Mouse (Mus musculus) ES-Bruce4 (cell line): Measurements from ENCODE around the gene Rcc2.

Experiments
- CTCF ChIP-seq: IDR thresholded peaks from one replicate; pipeline ENCODE4 v1.8.1; 2011; ENCODE audit warnings: low read depth, low read length
- EP300 ChIP-seq: IDR thresholded peaks from 2 replicates; pipeline ENCODE4 v1.6.1; 2011; ENCODE audit warnings: low read depth, low read length; ENCODE audit not compliant: insufficient read depth
- POLR2A ChIP-seq: IDR thresholded peaks from one replicate; pipeline ENCODE4 v1.8.1; 2011; ENCODE audit warnings: low read length; ENCODE audit not compliant: insufficient read depth

GRCm38 (mm10) chr4:140695675-140696585 is 4.4 kb upstream of the Rcc2 start:
- TF ChIP-seq CTCF (no peak), POLR2A (no peak), EP300 (no peak)
